Mouse (Mus musculus) lung, embryonic 16.5 days (tissue): ENCODE results near the gene Olfr872. TPM values are rescaled to one million over a fixed set of nuclear protein-coding genes. Genes with fewer than 3 reads are reported as not detected.
"Not testable (repeated sequence)": the region's sequence is repeated elsewhere in the genome, so short reads cannot be mapped to it uniquely, and the experiment has no call there.

Experiments used
- ATAC-seq: fragments of 200-750 bp; cut with Nextera tagmentation; 2 replicates; pipeline ENCODE4 v1.8.0; 2017; ENCODE audit warnings: low read depth, mild to moderate bottlenecking, moderate library complexity
- H3K27ac ChIP-seq: fragments of 300-500 bp; sonication (generic); 2 replicates; pipeline ENCODE4 v1.5.1; 2014; ENCODE audit warnings: mild to moderate bottlenecking, control low read depth, low read length
- H3K27me3 ChIP-seq: fragments of 300-500 bp; sonication (generic); 2 replicates; pipeline ENCODE4 v1.6.1; 2014; ENCODE audit warnings: low read depth, low read length, mixed read lengths; ENCODE audit not compliant: control insufficient read depth, insufficient read depth
- H3K36me3 ChIP-seq: fragments of 300-500 bp; sonication (generic); 2 replicates; pipeline ENCODE4 v1.6.1; 2014; ENCODE audit warnings: low read length; ENCODE audit not compliant: control insufficient read depth, insufficient read depth
- H3K4me1 ChIP-seq: fragments of 300-500 bp; sonication (generic); replicated peaks from 2 replicates; pipeline ENCODE4 v1.6.1; 2014; ENCODE audit warnings: low read length, mixed read lengths; ENCODE audit not compliant: control insufficient read depth, insufficient read depth
- H3K4me2 ChIP-seq: fragments of 300-500 bp; sonication (generic); 2 replicates; pipeline ENCODE4 v1.6.1; 2014; ENCODE audit warnings: low read depth, low read length, control low read depth
- H3K4me3 ChIP-seq: fragments of 300-500 bp; sonication (generic); 2 replicates; pipeline ENCODE4 v1.5.1; 2014; ENCODE audit warnings: mild to moderate bottlenecking, low read length, control low read depth
- H3K9ac ChIP-seq: fragments of 300-500 bp; sonication (generic); 2 replicates; pipeline ENCODE4 v1.6.1; 2014; ENCODE audit warnings: low read length, control low read depth
- H3K9me3 ChIP-seq: fragments of 300-500 bp; sonication (generic); 2 replicates; pipeline ENCODE4 v1.6.1; 2016; ENCODE audit warnings: low read length; ENCODE audit not compliant: control insufficient read depth
- WGBS: fragments of 180-500 bp; shearing (Covaris S2); extraction: QIAGEN DNeasy Blood & Tissue Kit; methylation state at CpG from one replicate; pipeline ENCODE4 v1.1.7; 2014; 5-methylcytosine and 5-hydroxymethylcytosine counted together
- polyA plus RNA-seq: library from polyadenylated mRNA; unstranded; fragments of >200 nt; fragmentation: Nextera tagmentation; extraction: Ambion mirVana; gene quantifications from 2 replicates; pipeline ENCODE4 v1.2.1, GENCODE M21; 2015

The Olfr872 gene
- not detected in 2 replicates for polyA plus RNA-seq

GRCm38 (mm10) chr9:20236819-20237218 lies at the start of gene Olfr872:
Gene Olfr872, plus strand, starts transcription at chr9:20237119.
- no peaks in the 10 kb centered on the region for H3K9me3 ChIP-seq
- no peak within 1 kb of the TSS for H3K9ac ChIP-seq
- ATAC-seq, result no peak
- H3K36me3 ChIP-seq, result no peaks in the 10 kb centered on the region
- H3K27ac ChIP-seq, result no peak within 1 kb of the TSS
- no peaks in the 10 kb centered on the region for H3K27me3 ChIP-seq
- H3K4me1 ChIP-seq, result no peaks in the 10 kb centered on the region
- no peak within 1 kb of the TSS for H3K4me2 ChIP-seq
- H3K4me3 ChIP-seq, result no peak within 1 kb of the TSS

- WGBS, result 41% methylated on average over 1 of the region's 1 CpGs
- no peak for ATAC-seq
- no peak overlapping the region for H3K4me3 ChIP-seq
Observed at GRCm38 (mm10) chr9:20202131-20202530, 34.8 kb upstream of the Olfr872 start.

DNA sequence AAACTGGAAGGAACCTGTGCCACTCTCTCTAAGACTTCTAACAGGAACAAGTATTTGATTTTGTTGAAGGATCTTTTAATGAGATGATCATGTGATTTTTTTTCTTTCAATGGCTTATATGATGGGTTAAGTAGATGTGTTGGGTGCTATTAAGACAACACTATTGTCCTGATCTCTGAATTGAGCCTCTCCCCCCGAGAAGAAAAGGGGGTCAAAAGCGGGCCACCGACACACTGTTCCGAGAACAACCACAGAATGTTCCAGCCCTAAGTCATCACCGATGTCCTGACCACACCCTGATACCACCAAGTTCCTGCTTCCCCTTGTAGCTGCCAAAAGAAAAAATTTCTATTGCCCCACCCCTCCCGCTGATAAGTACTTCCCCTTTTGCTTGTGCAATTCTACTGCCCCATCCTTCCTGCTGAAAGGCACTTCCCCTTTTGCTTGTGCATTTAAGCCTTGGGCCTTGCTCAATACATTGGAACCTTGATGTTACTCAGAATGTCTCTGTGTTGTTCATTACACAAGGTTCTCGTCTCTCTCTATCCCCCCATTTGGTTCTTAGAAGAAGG lies 33.4 kb upstream of the Olfr872 start:
- WGBS, result 91% methylated on average over 7 of the region's 7 CpGs
- H3K27me3 ChIP-seq, H3K36me3 ChIP-seq, H3K9ac ChIP-seq, H3K9me3 ChIP-seq, ATAC-seq, H3K27ac ChIP-seq, H3K4me3 ChIP-seq, H3K4me1 ChIP-seq, H3K4me2 ChIP-seq: not testable (repeated sequence)

More at GRCm38 (mm10) chr9:20202131-20202530, 34.8 kb upstream of the Olfr872 start:
- no peaks in the 10 kb centered on the region for H3K27me3 ChIP-seq
- H3K4me2 ChIP-seq, result no peak overlapping the region
- no peaks in the 10 kb centered on the region; the same call in 1 of the 2 replicates for H3K9me3 ChIP-seq
- H3K36me3 ChIP-seq, result no peaks in the 10 kb centered on the region
- H3K27ac ChIP-seq, result no peak overlapping the region
- no peak overlapping the region for H3K9ac ChIP-seq
- H3K4me1 ChIP-seq, result no peaks in the 10 kb centered on the region

GRCm38 (mm10) chr9:20210812-20211211 lies 26.1 kb upstream of the Olfr872 start:
- Histone ChIP-seq H3K27ac (no peak overlapping the region), H3K4me1 (no peaks in the 10 kb centered on the region), H3K4me3 (no peak overlapping the region), H3K36me3 (no peaks in the 10 kb centered on the region), H3K4me2 (no peak overlapping the region), H3K27me3 (no peaks in the 10 kb centered on the region), H3K9ac (no peak overlapping the region), H3K9me3 (no peaks in the 10 kb centered on the region)
- whole genome bisulfite sequencing, result 33% methylated on average over 1 of the region's 1 CpGs
- ATAC-seq, result no peak

DNA sequence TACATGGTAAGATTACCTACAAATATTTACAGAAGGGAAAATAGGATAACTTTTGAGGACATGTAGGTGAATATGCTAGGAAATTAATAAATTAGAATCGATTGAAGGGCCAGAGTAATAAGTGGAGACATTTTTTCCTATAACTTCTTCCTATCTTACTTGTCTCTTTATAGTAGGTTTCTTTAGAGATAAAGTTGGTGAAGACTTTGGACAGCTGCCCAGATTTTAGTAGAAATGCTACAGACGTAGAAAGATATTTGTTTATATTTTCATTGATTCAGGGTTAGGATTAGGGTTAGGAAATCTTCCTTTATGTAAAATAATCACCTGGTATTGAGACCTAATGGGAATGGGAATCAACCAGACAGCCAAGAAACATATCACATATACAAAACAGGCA lies 25.4 kb upstream of the Olfr872 start:
- no peaks in the 10 kb centered on the region for H3K9me3 ChIP-seq
- whole genome bisulfite sequencing, result 33% methylated on average over 2 of the region's 2 CpGs
- no peaks in the 10 kb centered on the region for H3K4me1 ChIP-seq
- no peaks in the 10 kb centered on the region for H3K27me3 ChIP-seq
- no peak overlapping the region for H3K4me2 ChIP-seq
- no peak overlapping the region for H3K27ac ChIP-seq
- H3K36me3 ChIP-seq, result no peaks in the 10 kb centered on the region
- ATAC-seq, result no peak
- H3K9ac ChIP-seq, result no peak overlapping the region
- H3K4me3 ChIP-seq, result no peak overlapping the region

- ATAC-seq, result no peak
Observed at GRCm38 (mm10) chr9:20211907-20212306, 25.0 kb upstream of the Olfr872 start, which contains the start of gene Olfr871. Gene Olfr871, plus strand, starts transcription at chr9:20212207.

GRCm38 (mm10) chr9:20237378-20237777 lies 459 bp downstream of the Olfr872 start:
- H3K27ac ChIP-seq, result no peak overlapping the region
- H3K36me3 ChIP-seq, result no peaks in the 10 kb centered on the region
- H3K4me3 ChIP-seq, result no peak overlapping the region
- H3K9ac ChIP-seq, result no peak overlapping the region
- 58% methylated on average over 2 of the region's 2 CpGs for WGBS
- no peaks in the 10 kb centered on the region for H3K9me3 ChIP-seq
- no peaks in the 10 kb centered on the region for H3K4me1 ChIP-seq
- no peak overlapping the region for H3K4me2 ChIP-seq
- no peaks in the 10 kb centered on the region for H3K27me3 ChIP-seq
- no peak for ATAC-seq

More at GRCm38 (mm10) chr9:20211907-20212306, 25.0 kb upstream of the Olfr872 start, which contains the start of gene Olfr871:
- no peaks in the 10 kb centered on the region for H3K4me1 ChIP-seq
- no peaks in the 10 kb centered on the region for H3K36me3 ChIP-seq
- no peak within 1 kb of the TSS for H3K9ac ChIP-seq
- H3K4me3 ChIP-seq, result no peak within 1 kb of the TSS
- no peaks in the 10 kb centered on the region for H3K9me3 ChIP-seq
- no peaks in the 10 kb centered on the region for H3K27me3 ChIP-seq
- H3K27ac ChIP-seq, result no peak within 1 kb of the TSS
- H3K4me2 ChIP-seq, result no peak within 1 kb of the TSS

GRCm38 (mm10) chr9:20282051-20282450 lies 45.1 kb downstream of the Olfr872 start, which contains the start of gene Olfr39:
Gene Olfr39, plus strand, starts transcription at chr9:20282351.
- H3K4me1 ChIP-seq, result no peaks in the 10 kb centered on the region
- H3K27ac ChIP-seq, result no peak within 1 kb of the TSS
- H3K27me3 ChIP-seq, result no peaks in the 10 kb centered on the region
- ATAC-seq, result no peak
- H3K4me2 ChIP-seq, result no peak within 1 kb of the TSS
- H3K4me3 ChIP-seq, result no peak within 1 kb of the TSS
- H3K36me3 ChIP-seq, result no peaks in the 10 kb centered on the region
- WGBS, result 69% methylated on average over 1 of the region's 1 CpGs
- H3K9ac ChIP-seq, result no peak within 1 kb of the TSS
- no peaks in the 10 kb centered on the region for H3K9me3 ChIP-seq

DNA sequence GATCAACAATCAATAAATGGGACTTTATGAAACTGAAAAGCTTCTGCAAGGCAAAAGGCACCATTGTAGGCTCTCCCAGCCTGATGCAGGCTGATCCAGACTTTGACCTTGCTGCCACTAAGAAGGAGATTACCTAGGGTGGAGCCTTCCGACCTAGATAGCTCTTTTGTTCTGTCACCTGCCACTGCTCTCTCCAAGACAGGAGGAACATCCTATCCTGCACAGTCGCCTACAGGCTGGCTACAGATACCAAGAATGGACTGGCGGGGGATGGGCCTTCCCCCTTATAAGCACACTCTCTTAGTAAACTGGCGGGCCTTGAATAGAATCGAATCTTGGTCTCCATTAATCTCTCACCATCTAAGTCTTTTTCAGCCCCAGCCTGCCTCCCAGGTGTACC lies 58.6 kb downstream of the Olfr872 start:
- 77% methylated on average over 5 of the region's 5 CpGs for WGBS
- not testable (repeated sequence) for ATAC-seq

GRCm38 (mm10) chr9:20298232-20298631 lies 61.3 kb downstream of the Olfr872 start, which contains the start of gene Olfr873:
Gene Olfr873, plus strand, starts transcription at chr9:20298532.
- no peak for ATAC-seq
- no peaks in the 10 kb centered on the region for H3K27me3 ChIP-seq
- H3K9ac ChIP-seq, result no peak within 1 kb of the TSS
- no peaks in the 10 kb centered on the region for H3K4me1 ChIP-seq
- H3K27ac ChIP-seq, result no peak within 1 kb of the TSS
- H3K9me3 ChIP-seq, result no peaks in the 10 kb centered on the region
- WGBS, result 88% methylated on average over 1 of the region's 1 CpGs
- no peak within 1 kb of the TSS for H3K4me3 ChIP-seq
- no peak within 1 kb of the TSS for H3K4me2 ChIP-seq
- H3K36me3 ChIP-seq, result no peaks in the 10 kb centered on the region

More for the DNA sequence above, 58.6 kb downstream of the Olfr872 start:
- H3K9ac ChIP-seq, H3K9me3 ChIP-seq, H3K27me3 ChIP-seq, H3K4me2 ChIP-seq, H3K27ac ChIP-seq, H3K4me3 ChIP-seq, H3K36me3 ChIP-seq, H3K4me1 ChIP-seq: not testable (repeated sequence)
